Mouse (Mus musculus): Measurements from ENCODE around the gene Pla2g2c. TPM values are rescaled to one million over a fixed set of nuclear protein-coding genes. Genes with fewer than 3 reads are reported as not detected.
A peak's percentile ranks its signal among the peaks of the same experiment; 100 is the strongest.

Gene Pla2g2c
- total RNA-seq, 2 experiments from 2014 or later, result 0.15 to 0.18 TPM

DNA sequence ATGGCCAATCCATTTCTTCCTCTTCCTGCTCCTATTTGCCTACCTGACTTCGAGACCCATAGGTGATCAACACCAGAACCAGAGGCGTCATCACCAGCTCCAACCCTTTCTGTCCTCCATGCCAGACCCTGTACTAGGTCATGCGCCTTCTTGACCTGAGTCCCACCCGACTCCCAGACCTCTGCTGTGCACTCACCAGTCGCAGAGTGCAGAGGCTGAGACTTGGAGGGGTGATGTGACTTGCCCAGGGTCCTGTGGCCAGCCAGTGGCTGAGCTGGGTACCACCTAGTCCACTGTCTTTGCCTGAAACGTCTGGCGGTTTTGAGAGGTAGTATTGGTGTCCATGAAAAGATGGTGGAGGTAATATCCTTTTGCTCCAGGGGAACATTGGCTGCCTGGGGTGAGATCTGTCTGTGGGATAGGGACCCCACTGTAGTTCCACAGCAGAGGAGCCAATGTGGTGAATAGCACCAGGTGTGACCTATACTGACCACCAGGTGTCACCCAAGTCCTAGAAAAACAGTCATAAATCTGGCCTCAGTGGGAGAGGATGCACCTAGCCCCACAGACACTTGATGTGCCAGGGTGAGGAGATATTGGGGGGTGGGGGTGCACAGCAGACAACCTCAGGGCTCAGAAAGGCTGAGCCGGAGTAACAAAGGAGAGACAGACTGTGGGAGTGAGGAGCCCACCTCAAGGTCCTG lies 23.9 kb downstream of the Pla2g2c start:
- peak; percentile 49 to 67 for DNase-seq

DNA sequence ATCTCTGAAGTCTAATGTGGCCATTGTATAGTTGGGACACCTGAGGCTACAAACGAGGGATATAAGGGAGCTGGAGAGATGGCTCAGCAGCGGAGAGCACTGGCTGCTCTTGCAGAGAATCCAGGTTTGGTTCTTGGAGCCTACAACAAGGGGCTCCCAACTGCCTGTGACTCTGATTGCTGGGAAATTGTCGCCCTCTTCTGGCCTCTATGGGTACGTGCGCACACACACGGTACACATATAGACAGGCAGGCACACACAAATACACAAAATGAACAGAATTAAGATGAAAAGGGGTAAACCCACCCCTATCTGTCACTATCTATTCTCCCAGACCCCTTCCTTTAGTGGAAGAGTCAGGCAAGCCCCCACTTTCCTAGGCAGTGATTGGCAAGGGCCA lies 28.0 kb downstream of the Pla2g2c start:
- DNase-seq, result no peak

DNA sequence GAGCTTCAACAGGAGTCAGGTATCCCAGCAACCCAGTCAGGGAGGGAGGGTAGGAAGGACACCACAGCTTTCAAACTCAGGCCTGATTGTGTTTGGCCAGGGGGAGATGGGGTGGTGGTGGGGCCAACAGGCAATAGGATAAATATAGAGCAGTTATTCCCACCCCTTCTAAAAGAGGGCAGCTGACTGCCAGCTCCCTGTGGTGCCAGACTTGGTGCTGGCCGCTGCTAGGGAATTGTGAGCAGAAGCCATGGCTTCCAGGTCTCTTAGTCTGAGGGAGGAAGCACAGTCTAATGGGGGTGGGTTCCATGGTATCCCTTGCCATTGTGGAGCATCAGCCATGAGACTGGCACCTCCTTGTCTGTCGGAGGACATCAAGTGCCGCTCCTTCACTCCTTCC lies 29.0 kb downstream of the Pla2g2c start:
- DNase-seq, result peak in 1 of 2 experiments; percentile 32

DNA sequence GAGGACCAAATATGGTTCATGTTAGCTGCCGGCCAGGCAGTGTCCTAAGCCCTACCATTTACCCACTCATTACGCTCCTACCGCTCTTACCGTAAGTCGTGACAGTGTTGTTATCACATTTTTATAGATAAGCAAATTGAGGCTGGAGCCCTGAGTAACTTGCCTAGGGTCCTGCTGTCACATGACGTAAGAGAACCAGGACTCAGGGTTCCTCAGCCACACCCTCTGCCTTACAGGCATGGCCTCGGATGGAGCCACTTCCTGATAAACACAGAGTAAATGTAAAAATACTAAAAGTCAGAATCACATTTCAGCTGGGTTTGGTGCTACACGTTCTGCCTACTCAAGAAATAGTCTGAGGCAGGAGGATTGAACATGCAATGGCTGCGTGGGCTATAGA lies 29.8 kb downstream of the Pla2g2c start:
- DNase-seq, result no peak

DNA sequence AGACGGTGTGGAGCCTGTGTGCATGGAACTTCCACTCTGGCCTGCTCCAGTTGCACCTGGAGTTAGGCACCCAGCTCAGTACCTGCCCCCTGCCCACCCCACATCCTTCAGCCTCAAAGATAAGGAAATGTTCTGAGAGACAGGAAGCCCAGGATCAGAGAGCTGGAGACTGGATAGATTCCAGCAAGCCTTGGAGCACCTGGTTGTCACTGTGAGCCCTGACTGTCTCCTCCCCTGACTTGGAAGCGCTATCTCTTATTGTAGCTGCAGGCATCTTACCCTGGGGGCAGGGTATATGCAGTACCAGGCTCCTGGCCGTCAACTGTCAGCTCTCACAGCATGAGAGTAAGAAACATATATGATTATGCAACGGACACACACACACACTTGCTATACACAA lies 30.8 kb downstream of the Pla2g2c start:
- no peak for DNase-seq

DNA sequence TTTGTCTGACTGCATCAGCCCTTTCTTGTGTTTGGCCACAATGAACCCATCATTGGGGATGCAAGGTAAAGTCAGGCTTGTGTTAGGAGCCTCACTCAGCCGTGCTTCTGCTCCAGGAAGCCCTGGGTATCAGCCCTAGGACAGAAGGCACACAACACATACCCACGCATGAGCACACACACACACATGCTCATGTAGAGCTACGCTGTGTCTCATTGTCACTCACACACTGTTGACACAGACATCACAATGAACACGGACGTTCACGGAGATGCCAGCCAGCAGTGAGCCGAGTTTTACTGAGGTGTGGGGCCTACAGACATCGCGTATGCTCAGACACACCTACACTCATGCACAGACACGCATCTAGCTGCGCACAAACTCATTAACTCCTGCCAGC lies 31.4 kb downstream of the Pla2g2c start:
- DNase-seq, result no peak

DNA sequence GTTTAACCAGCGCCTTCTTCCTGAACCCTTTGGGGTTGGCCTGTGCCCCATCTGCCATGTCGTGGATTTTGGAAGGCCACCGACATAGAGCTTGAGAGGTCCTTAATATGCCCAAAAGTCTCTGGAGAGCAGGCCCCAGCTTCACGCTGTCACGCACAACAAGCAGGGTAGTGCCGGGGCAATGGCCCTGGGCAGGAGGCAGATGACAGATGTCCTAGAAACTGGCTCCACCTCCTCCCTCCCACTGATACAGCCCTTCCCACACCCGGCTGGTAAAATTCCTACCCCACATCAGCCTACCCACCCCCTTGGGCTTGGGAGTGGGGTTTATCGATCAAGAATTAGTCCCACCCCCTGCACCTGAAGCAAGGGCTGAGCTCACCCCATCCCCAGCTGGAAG lies 32.8 kb downstream of the Pla2g2c start, which contains the start of gene Pla2g2f:
Gene Pla2g2f (minus strand): TSS at position 211 of the 400 bp plus-strand sequence.
- no peak for DNase-seq

DNA sequence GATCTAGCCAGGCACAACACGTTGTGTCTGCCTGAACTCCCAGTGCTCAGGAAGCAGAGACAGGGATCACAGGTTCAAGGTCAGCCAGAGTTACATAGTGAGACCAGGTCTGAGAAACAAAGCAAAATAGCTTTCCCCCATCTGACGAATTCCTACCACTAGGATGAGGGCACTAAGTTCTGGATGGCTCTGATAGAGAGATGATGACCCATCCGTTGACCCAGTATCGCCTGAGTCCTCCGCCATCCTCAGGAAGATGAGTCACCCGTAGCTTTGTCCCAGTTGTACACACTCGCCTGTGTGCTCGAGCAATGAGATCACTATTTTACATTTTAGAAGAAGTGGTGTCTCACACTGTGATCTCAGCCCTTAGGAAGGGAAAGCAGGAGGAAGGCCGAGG lies 37.7 kb downstream of the Pla2g2c start:
- no peak for DNase-seq

DNA sequence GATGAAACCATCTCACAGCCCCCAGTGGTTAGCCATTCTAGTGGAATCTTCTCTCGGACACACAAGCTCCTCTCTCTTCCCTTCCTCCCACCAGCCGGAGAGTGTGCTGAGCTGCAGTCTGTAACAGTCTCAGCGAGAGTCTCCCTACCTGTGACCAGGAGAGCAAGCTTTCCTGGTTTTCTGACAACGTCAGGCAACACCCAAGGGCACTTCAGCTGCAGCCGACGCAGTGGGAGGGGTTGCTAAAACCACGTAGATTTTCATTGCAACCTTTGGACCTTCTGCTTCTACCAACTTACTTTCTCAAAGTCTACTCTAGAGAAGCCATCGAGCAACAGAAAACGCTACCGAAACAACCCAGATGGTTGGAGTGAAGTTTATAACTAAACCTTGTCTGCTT lies 47.4 kb downstream of the Pla2g2c start:
- DNase-seq, result no peak

DNA sequence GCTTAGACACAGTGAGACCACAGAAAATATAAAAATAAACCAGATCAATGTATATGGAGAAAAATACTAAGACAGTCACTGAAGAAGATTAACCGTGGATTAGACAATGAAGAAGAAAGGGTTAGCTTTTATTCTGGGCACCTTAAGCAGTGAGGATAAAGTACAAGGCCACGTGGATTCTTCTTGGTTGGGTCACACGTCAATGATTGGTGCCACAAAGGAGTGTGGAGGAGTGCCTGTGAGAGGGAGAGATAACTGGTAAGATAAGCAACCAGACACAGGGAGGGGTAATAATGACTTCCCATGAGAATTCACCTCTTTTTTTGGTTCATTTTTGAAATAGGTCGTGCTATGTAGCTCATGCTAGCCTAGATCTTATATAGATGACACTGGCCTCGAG lies 47.8 kb downstream of the Pla2g2c start:
- DNase-seq, result no peak

DNA sequence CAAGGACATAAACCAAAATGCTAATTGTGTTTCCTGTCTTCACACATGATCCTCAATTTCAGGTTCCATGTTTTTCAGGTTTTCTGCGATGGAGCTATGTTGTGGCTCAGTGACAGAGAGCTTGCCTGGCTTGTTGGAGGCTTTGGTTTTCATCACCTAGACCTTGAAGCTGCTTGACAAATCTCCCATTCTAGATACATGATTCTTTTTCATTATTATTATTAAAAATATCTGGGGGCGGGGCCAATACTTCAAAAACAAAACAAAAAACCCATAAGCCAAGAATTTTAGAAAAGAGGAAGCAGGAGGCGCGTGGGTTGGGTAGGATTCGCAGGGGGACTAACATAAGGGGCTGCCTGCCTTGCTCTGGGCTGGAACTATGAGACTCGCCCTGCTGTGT lies 50.8 kb downstream of the Pla2g2c start, which contains the start of gene Pla2g2d:
Gene Pla2g2d (plus strand): TSS at position 301 of the 400 bp plus-strand sequence.
- DNase-seq, result no peak

DNA sequence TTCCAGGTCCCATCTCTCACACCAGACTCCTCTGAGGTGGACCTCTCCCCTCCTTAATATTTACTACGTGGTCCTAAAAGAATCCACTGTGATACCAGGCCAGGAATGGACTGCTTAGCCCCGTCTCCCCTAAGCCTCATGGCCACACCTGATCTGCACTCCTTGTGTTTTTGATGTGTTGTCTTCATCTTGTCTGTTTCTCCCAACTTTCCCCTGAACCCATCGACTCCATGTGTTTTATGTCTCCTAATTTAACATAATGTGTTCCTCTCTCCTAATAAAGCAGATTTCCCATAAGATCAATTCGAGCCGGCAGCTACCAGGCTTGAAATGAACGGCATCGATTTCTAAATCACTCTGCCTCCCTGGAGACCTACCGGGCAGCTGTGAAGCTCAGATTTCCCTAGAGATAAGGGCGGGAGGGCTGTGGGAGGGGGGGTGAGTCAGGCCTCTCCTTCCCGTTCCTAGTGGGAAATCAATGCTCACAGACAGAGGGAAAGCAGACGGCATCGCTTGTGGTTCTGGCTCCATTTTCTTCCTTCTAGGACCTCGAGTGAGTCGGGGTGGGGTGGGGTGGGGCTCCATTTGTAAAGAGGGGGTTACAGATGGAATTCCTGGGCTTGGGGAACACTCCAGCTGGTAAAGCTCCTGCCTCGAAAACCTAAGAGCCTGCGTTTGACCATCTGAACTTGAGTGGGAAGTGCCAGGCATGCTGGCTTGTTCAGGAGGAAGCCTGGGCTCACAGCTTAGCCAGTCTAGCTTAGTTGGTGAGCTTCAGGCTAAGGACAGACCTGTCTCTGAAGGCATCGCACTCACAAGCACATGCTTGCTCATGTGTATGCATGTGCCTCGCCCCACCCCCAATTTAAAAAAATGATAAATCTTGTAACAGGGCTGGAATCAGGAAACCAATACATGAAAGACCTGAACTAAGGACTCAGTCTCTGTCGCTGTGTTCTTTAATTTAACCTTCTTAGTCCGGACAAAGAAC lies 53.1 kb downstream of the Pla2g2c start:
- DNase-seq, result no peak

DNA sequence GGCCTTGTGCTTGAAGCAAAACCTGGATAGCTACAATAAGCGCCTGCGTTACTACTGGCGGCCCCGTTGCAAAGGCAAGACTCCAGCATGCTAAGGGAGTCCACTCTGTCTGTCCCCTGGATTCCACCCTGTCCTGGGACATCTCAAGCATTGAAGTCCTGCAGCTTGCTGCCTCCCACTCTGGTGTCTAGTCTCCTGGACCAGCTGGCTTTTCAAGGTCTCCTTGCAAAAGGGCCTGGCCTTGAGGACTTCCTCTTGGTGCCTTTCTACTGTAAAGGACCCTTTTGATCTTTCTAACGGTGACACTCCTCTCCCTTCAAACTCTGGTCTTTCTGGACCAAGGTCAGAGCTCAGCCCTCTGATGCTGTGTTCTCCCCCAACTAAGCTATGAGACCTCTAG lies 55.7 kb downstream of the Pla2g2c start:
- no peak for DNase-seq

DNA sequence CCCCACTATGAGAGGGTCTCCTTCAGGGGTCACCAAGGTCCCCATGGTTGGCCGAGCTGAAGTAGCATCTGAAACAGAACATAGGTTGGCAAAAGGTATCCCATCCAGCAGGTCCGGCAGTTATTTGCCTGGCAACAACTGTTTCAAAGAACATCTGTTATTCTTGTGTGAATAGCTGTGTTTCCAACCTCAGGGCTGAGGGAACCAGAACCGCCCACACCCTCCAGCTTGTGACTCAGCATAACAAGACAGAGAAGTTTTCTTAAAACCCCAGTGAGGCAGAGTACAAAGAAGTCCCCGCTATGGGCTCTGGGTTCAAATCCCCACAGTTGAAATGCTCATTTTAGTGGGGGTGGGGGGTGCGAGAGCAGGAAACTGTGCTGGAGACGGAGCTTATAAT lies 57.5 kb downstream of the Pla2g2c start:
- peak in 1 of 2 experiments; percentile 23 for DNase-seq

DNA sequence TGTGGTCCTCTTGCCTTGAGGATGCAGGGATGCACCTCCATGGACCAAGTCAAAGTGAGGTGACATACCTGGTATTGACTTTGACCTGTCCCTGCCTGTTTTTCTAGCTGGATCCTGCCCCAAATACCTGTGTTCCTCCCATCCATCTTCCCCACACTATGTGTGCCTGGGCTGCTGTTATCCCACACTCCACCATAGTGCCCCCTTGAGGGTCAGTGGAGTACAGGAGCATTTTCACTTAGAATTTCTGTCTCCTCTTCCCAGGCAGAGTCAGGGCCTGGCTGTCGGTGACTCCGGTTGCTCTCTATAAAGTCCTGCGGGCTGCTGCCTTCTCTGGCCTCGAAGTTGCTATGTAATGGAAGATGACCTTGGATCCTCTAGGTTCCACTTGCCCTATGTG lies 61.1 kb downstream of the Pla2g2c start:
- DNase-seq, result no peak

DNA sequence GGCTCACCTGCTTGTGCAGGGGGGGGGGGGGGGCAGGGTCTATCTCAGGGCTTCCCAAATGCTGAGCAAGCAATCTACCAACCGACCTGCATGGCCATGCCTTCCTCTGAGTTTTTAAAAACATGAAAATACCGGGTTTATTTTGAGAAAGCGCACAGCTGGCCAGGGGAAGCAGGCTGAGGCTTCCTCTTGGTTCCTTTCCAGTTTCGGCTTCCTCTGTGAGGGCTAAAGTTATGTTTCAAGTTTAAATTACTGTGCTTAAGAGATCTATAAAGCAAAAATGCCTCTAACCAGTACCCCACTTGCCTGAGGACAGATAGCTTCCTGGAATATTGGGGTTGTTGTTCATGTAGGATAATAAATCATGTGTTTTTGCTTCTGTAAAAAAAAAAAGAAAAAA lies 61.5 kb downstream of the Pla2g2c start:
- peak; percentile 23 to 48 for DNase-seq

DNA sequence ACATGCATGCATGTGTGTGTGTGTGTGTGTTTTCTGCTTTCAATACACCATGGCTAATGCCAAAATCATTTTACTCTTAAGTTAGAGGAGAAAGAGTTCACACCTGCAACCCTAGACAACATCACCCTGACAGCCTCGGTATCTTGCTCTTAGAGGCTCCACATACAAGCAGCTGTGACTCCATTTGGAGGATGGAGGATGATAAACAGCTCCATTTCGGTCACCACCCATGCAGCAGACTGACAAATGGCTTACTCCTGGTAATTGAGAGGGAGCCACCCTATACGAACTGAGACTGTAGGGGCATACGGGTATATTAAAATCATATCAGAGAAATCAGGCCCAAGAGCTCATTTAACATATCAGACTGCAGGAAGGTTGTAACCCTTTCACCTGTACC lies 63.8 kb downstream of the Pla2g2c start:
- DNase-seq, result no peak

DNA sequence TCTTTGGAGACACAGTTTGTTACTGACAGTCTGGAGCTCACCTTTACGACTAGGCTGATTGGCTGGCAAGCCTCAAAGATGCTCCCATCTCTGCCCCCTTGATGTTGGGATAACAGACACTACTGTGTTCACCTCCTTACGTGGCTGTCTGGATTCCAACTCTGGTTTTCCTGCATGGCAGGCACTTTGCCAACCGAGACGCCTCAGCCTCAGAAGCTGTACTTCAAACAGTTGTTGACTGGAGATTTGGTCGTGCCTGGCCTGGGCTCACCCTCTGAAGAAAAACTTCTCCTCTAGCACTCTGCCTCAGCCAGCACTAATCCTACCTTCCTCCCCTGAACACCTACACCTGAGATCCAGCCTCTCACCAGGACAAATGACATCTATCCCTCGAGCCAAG lies 66.9 kb downstream of the Pla2g2c start:
- DNase-seq, result no peak

DNA sequence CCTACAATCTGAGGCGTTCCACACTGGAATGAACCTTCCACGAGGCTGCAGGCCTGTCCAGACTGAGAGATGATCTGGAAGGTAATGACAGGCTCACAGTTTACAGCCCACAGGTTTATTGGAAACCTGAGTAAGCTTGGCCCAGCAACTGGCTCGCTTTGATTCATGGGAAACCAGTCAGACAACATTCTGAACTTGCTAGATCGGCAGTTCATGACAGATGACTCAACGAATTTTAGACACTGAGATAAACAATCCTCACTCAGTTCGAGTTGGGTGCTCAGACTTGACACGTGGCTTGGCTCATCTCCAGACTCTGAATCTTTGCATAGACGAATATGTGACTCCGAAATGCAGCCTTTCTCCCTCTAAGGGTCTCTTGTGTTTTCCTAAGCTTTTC lies 68.0 kb downstream of the Pla2g2c start:
- DNase-seq, result no peak

DNA sequence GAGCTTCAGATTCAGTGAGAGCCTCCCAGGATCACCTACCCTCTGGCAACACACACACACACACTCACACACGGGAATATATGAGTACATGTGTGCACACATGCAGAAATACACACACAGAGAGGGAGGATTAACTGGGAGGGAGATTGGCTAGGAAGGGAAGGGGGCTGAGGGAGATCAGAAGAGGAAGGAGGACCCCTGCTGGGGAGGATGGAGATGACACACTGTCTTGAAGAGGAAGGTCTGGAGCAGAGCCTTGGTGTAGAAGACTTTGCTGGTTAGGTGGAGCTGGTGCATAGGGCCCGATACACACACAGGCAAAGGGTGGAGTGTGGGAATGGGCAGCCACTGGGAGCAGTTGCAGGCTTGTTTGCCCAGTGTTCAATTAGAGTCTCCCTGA lies 68.7 kb downstream of the Pla2g2c start:
- peak; percentile 27 to 39 for DNase-seq

DNA sequence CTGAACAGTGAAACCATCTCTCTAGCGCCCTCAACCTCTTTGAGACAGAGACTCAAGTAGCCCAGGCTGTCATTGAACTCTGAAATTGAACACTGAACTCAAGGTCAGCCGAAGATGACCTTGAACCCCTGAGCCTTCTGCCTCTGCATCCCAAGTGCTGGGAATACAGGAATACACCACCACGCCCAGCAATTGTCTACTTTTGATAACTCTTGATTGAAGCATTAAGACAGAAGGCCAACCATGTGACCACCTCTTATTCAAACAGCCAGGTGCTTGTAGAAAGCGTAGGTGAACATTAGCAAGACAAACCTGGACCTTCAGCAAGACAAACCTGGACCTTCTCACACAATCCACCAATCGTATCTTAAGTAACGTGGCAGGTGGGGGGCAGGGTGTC lies 69.8 kb downstream of the Pla2g2c start:
- DNase-seq, result no peak

Measured in heart, adult 18-20 months (tissue).